Mouse (Mus musculus): Measurements from ENCODE around the gene Lrrc2. TPM values are rescaled to one million over a fixed set of nuclear protein-coding genes. Genes with fewer than 3 reads are reported as not detected.

Gene Lrrc2
- polyA plus RNA-seq, 1 experiment from 2014 or later, result 1.5 TPM

GRCm38 (mm10) chr9:110990204-110990603 is 38.9 kb downstream of the Lrrc2 start, which contains the start of gene Rtp3:
Gene Rtp3 (minus strand): TSS chr9:110990583.
- 55% methylated on average over 6 of the region's 6 CpGs for WGBS
- Histone ChIP-seq H3K27me3 (ENCODE audit: control insufficient read depth, insufficient read depth, low read length) (no peaks in the 10 kb centered on the region), H3K4me2 (ENCODE audit: low read depth, low read length) (no peak within 1 kb of the TSS), H3K36me3 (ENCODE audit: control insufficient read depth, insufficient read depth, low read length) (no peaks in the 10 kb centered on the region), H3K27ac (ENCODE audit: low read depth, low read length) (no peak within 1 kb of the TSS), H3K9me3 (ENCODE audit: control insufficient read depth, low read length) (no peaks in the 10 kb centered on the region), H3K9ac (replicated peaks; ENCODE audit: low read depth, low read length) (no peak within 1 kb of the TSS), H3K4me3 (ENCODE audit: low read depth, low read length) (no peak within 1 kb of the TSS), H3K4me1 (ENCODE audit: control insufficient read depth, insufficient read depth, low read length) (no peaks in the 10 kb centered on the region)
- ATAC-seq (ENCODE audit: low read depth), result no peak

GRCm38 (mm10) chr9:110993281-110993709 is 42.0 kb downstream of the Lrrc2 start:
- Histone ChIP-seq H3K4me2 (ENCODE audit: low read depth, low read length) (no peak overlapping the region), H3K9me3 (ENCODE audit: control insufficient read depth, low read length) (no peaks in the 10 kb centered on the region), H3K4me1 (ENCODE audit: control insufficient read depth, insufficient read depth, low read length) (no peaks in the 10 kb centered on the region), H3K9ac (replicated peaks; ENCODE audit: low read depth, low read length) (no peak overlapping the region), H3K27ac (ENCODE audit: low read depth, low read length) (no peak overlapping the region), H3K36me3 (ENCODE audit: control insufficient read depth, insufficient read depth, low read length) (no peaks in the 10 kb centered on the region), H3K4me3 (ENCODE audit: low read depth, low read length) (no peak overlapping the region), H3K27me3 (ENCODE audit: control insufficient read depth, insufficient read depth, low read length) (no peaks in the 10 kb centered on the region)
- ATAC-seq (ENCODE audit: low read depth), result no peak
- WGBS, result 54% methylated on average over 3 of the region's 3 CpGs

GRCm38 (mm10) chr9:110994716-110995172 is 43.4 kb downstream of the Lrrc2 start:
- peak; percentile 89; the same call in 1 of the 2 replicates for ATAC-seq (ENCODE audit: low read depth)
- H3K27me3 ChIP-seq (ENCODE audit: control insufficient read depth, insufficient read depth, low read length), result no peaks in the 10 kb centered on the region
- peak overlapping the region; percentile 45; the same call in 1 of the 2 replicates for H3K27ac ChIP-seq (ENCODE audit: low read depth, low read length)
- H3K36me3 ChIP-seq (ENCODE audit: control insufficient read depth, insufficient read depth, low read length), result no peaks in the 10 kb centered on the region
- H3K4me1 ChIP-seq (ENCODE audit: control insufficient read depth, insufficient read depth, low read length), result no peaks in the 10 kb centered on the region
- H3K4me2 ChIP-seq (ENCODE audit: low read depth, low read length), result peak overlapping the region; percentile 48
- WGBS, result 11% methylated on average over 13 of the region's 13 CpGs
- no peaks in the 10 kb centered on the region for H3K9me3 ChIP-seq (ENCODE audit: control insufficient read depth, low read length)
- H3K4me3 ChIP-seq (ENCODE audit: low read depth, low read length), result peak overlapping the region; percentile 31
- H3K9ac ChIP-seq (replicated peaks; ENCODE audit: low read depth, low read length), result no peak overlapping the region

- H3K9ac ChIP-seq (replicated peaks; ENCODE audit: low read depth, low read length), result no peak overlapping the region
- no peak overlapping the region for H3K4me2 ChIP-seq (ENCODE audit: low read depth, low read length)
- WGBS, result 7% methylated on average over 5 of the region's 5 CpGs
- H3K27ac ChIP-seq (ENCODE audit: low read depth, low read length), result no peak overlapping the region
- no peaks in the 10 kb centered on the region for H3K36me3 ChIP-seq (ENCODE audit: control insufficient read depth, insufficient read depth, low read length)
- no peak overlapping the region for H3K4me3 ChIP-seq (ENCODE audit: low read depth, low read length)
- no peaks in the 10 kb centered on the region for H3K9me3 ChIP-seq (ENCODE audit: control insufficient read depth, low read length)
- ATAC-seq (ENCODE audit: low read depth), result no peak
- no peaks in the 10 kb centered on the region for H3K27me3 ChIP-seq (ENCODE audit: control insufficient read depth, insufficient read depth, low read length)
- H3K4me1 ChIP-seq (ENCODE audit: control insufficient read depth, insufficient read depth, low read length), result no peaks in the 10 kb centered on the region
These were observed 45.9 kb downstream of the Lrrc2 start for GRCm38 (mm10) chr9:110997245-110997644.

GRCm38 (mm10) chr9:110999056-110999455 is 47.7 kb downstream of the Lrrc2 start:
- no peak overlapping the region for H3K27ac ChIP-seq (ENCODE audit: low read depth, low read length)
- 98% methylated on average over 2 of the region's 2 CpGs for WGBS
- no peak overlapping the region for H3K9ac ChIP-seq (replicated peaks; ENCODE audit: low read depth, low read length)
- no peak for ATAC-seq (ENCODE audit: low read depth)
- H3K27me3 ChIP-seq (ENCODE audit: control insufficient read depth, insufficient read depth, low read length), result no peaks in the 10 kb centered on the region
- no peaks in the 10 kb centered on the region for H3K9me3 ChIP-seq (ENCODE audit: control insufficient read depth, low read length)
- no peak overlapping the region for H3K4me3 ChIP-seq (ENCODE audit: low read depth, low read length)
- no peak overlapping the region for H3K4me2 ChIP-seq (ENCODE audit: low read depth, low read length)
- H3K36me3 ChIP-seq (ENCODE audit: control insufficient read depth, insufficient read depth, low read length), result no peaks in the 10 kb centered on the region
- no peaks in the 10 kb centered on the region for H3K4me1 ChIP-seq (ENCODE audit: control insufficient read depth, insufficient read depth, low read length)

GRCm38 (mm10) chr9:110999856-111000255 is 48.5 kb downstream of the Lrrc2 start:
- 82% methylated on average over 10 of the region's 10 CpGs for WGBS
- H3K4me1 ChIP-seq (ENCODE audit: control insufficient read depth, insufficient read depth, low read length), result no peaks in the 10 kb centered on the region
- no peak overlapping the region for H3K4me2 ChIP-seq (ENCODE audit: low read depth, low read length)
- no peaks in the 10 kb centered on the region for H3K36me3 ChIP-seq (ENCODE audit: control insufficient read depth, insufficient read depth, low read length)
- no peaks in the 10 kb centered on the region for H3K27me3 ChIP-seq (ENCODE audit: control insufficient read depth, insufficient read depth, low read length)
- H3K4me3 ChIP-seq (ENCODE audit: low read depth, low read length), result no peak overlapping the region
- no peak overlapping the region for H3K27ac ChIP-seq (ENCODE audit: low read depth, low read length)
- H3K9me3 ChIP-seq (ENCODE audit: control insufficient read depth, low read length), result no peaks in the 10 kb centered on the region
- no peak for ATAC-seq (ENCODE audit: low read depth)
- H3K9ac ChIP-seq (replicated peaks; ENCODE audit: low read depth, low read length), result no peak overlapping the region

GRCm38 (mm10) chr9:111001621-111002020 is 50.3 kb downstream of the Lrrc2 start:
- Histone ChIP-seq H3K4me2 (ENCODE audit: low read depth, low read length) (no peak overlapping the region), H3K27ac (ENCODE audit: low read depth, low read length) (no peak overlapping the region), H3K36me3 (ENCODE audit: control insufficient read depth, insufficient read depth, low read length) (no peaks in the 10 kb centered on the region), H3K4me1 (ENCODE audit: control insufficient read depth, insufficient read depth, low read length) (no peaks in the 10 kb centered on the region), H3K9me3 (ENCODE audit: control insufficient read depth, low read length) (no peaks in the 10 kb centered on the region), H3K27me3 (ENCODE audit: control insufficient read depth, insufficient read depth, low read length) (no peaks in the 10 kb centered on the region), H3K4me3 (ENCODE audit: low read depth, low read length) (no peak overlapping the region), H3K9ac (replicated peaks; ENCODE audit: low read depth, low read length) (no peak overlapping the region)
- WGBS, result 88% methylated on average over 12 of the region's 12 CpGs
- ATAC-seq (ENCODE audit: low read depth), result no peak

GRCm38 (mm10) chr9:111003279-111003678 is 51.9 kb downstream of the Lrrc2 start:
- 90% methylated on average over 9 of the region's 9 CpGs for WGBS
- H3K4me1 ChIP-seq (ENCODE audit: control insufficient read depth, insufficient read depth, low read length), result no peaks in the 10 kb centered on the region
- no peak overlapping the region for H3K4me2 ChIP-seq (ENCODE audit: low read depth, low read length)

GRCm38 (mm10) chr9:111006544-111006943 is 55.2 kb downstream of the Lrrc2 start:
- no peak overlapping the region for H3K9ac ChIP-seq (replicated peaks; ENCODE audit: low read depth, low read length)
- H3K4me3 ChIP-seq (ENCODE audit: low read depth, low read length), result no peak overlapping the region
- no peak overlapping the region for H3K4me2 ChIP-seq (ENCODE audit: low read depth, low read length)
- WGBS, result 97% methylated on average over 2 of the region's 2 CpGs
- H3K27me3 ChIP-seq (ENCODE audit: control insufficient read depth, insufficient read depth, low read length), result no peaks in the 10 kb centered on the region
- H3K27ac ChIP-seq (ENCODE audit: low read depth, low read length), result no peak overlapping the region
- H3K9me3 ChIP-seq (ENCODE audit: control insufficient read depth, low read length), result no peaks in the 10 kb centered on the region
- H3K36me3 ChIP-seq (ENCODE audit: control insufficient read depth, insufficient read depth, low read length), result no peaks in the 10 kb centered on the region
- H3K4me1 ChIP-seq (ENCODE audit: control insufficient read depth, insufficient read depth, low read length), result no peaks in the 10 kb centered on the region
- ATAC-seq (ENCODE audit: low read depth), result no peak

More at GRCm38 (mm10) chr9:111003279-111003678, 51.9 kb downstream of the Lrrc2 start:
- H3K9me3 ChIP-seq (ENCODE audit: control insufficient read depth, low read length), result no peaks in the 10 kb centered on the region
- H3K9ac ChIP-seq (replicated peaks; ENCODE audit: low read depth, low read length), result no peak overlapping the region
- no peak overlapping the region for H3K4me3 ChIP-seq (ENCODE audit: low read depth, low read length)
- ATAC-seq (ENCODE audit: low read depth), result no peak
- no peaks in the 10 kb centered on the region for H3K27me3 ChIP-seq (ENCODE audit: control insufficient read depth, insufficient read depth, low read length)
- no peaks in the 10 kb centered on the region for H3K36me3 ChIP-seq (ENCODE audit: control insufficient read depth, insufficient read depth, low read length)
- H3K27ac ChIP-seq (ENCODE audit: low read depth, low read length), result no peak overlapping the region
